Mouse (Mus musculus): ENCODE measurements at regions not wholly inside any gene's neighbourhood (a gene's known extent, or its start where the extent isn't known, plus 50 kb on each side); places are given as distances from the start of the nearest gene placed in this dataset.

DNA sequence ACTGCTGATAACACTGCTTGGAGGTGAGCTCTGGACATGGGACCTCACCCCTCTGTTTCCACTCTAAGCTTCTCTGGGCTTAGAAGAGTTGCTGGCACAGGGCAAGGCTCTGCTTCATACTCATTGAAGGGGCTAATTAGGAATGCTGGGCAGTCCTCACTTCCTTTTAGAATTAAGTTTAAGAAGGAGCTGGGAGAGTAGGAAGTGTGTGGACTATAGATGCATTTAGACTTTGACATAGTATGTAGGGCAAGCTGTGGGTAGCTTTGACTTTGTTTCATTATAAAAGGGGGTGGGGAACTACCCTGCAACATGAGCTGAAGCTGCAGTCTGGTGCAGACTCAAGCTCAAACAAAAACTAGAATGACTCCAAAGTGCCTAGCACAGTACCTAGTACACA lies 378.5 kb downstream of the Sox11 start:
- ChIA-PET CTCF (no interaction called here), POLR2A (no interaction called here)

DNA sequence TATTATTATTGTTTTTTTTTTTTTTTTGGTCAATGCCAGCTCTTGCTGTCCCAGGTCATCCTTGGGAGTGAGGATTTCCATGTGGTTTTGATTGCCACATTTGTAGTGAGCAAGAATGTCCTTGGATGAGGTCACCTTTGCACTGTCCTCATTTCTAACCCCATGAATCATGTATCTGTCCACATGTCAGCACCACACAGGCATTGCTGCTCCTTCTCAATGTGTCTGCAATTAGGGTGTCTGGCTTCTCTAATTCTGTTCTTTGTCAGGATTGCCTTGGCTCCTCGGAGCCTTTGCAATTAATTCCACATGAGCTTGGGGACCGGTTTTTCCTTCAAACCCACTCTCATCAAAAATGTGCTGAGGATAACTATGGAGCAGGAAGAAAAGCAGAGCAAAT lies 402.5 kb downstream of the Sox11 start:
- ChIA-PET POLR2A (no interaction called here), CTCF (no interaction called here)

DNA sequence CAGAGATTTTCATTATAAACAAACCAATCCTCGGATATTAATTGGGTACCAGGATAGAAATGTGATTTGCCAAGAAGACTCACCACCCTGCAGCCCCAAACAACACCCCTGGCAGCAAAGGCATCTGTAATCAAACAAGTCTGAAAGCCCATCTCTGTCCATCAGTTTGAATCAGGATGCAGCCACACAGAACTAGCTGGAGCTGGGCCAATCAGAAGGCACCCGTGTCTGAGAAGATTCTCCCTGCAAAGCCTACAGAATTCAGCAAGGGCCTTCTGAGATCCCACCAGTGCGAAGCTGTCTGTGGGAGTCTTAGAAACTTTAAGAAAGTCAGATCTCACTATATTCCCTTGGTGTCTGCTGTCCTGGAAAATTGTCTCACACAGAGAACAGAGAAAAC lies 404.5 kb downstream of the Sox11 start:
- POLR2A ChIA-PET, result no interaction called here

DNA sequence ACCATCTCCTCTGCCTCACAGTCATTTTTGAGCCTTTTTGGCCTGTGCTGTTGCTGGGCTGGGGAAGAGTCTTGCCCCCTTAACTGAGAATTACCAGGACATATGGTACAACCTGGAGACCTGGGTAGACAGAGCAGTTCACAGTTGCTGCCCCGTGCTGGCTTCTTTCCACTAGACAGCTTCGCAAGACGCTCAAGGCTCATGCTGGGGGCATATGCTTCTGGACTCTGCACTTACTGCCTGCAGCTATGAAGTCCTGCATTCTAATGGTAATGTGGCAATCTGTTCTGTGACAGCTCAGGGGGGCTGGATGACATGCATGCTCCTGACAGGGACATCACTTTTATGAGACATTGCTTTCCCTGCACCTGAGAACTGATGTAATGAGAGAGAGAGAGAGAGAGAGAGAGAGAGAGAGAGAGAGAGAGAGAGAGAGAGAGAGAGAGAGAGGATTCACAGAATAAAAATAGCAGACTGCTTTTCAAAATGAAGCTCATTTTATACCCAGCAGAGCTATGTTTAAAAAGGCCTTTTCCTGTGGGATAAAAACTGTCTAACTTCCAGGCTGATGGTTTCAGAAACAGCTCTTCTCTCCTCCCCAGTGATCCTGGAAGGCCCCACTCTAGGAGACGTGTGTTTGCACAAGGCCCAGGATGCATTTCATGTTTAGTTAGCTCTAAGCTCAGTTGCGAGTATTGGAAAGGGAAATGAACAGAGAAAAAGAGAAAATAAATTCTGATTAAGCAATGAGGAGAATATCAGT lies 405.5 kb downstream of the Sox11 start:
- CTCF ChIA-PET, result interaction anchor here in 1 of 4 experiments (0.5 kb wide), 1 partner anchor 159 kb away, joined by 3 read pairs; no protein-coding TSS in a partner anchor
- POLR2A ChIA-PET, result interaction anchor here in 3 of 4 experiments (0.6 to 1.2 kb wide), 4 partner anchors 27 to 474 kb away, joined by 3 to 4 read pairs (median 4); no protein-coding TSS in a partner anchor

More for the DNA sequence above, 404.5 kb downstream of the Sox11 start:
- CTCF ChIA-PET, result no interaction called here

DNA sequence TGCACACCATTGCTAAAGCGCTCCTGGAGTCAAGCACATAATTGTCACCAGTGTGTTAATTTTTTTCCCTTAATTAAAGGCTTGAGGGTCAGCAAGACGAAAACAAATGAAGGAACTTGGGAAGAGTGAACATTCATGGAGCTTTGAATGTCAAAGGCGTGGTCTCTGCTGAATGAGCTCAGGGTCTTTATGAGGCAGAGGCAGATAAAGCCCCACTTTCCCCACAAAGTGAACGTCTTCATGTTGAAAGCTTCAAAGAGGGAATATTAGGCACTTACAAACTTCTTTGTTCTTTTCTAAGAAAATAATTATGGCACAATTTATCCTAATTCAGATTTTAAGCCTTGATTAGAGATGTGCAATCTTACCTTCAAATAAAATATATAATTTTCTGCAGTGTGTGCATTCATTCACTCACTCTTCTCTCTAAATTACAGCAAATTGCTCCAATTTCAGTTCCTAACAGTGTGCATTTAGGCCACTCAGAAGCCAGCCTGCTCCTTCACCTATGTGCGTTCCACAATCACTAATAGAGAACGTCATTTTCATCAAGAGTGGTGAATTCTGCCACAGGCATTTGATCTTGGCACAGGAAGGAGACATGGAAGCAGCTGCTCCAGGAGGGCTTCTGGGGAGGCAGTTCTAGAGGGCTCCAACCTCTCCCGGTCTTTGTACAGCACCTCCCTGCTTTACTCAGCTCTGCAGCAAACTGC lies 412.1 kb downstream of the Sox11 start:
- ChIA-PET POLR2A (no interaction called here), CTCF (no interaction called here)

DNA sequence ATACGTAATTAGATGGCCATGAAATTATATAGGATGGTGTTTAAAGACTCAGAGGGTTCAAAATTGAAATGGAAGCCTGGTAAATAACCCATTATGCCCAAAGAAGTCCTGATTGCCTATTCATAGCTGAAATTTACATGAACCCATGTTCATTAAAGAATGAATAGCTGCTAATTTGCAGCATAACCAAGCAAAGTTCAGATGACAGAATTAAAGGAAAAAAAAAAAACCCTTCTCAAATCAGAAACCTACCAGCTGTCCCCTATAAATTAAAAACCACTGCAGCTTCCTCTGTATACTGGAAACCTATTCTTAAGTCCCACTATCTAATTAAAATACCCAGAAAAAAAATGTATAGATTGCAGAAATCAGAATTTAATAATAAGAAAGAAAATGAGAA lies 436.2 kb downstream of the Sox11 start:
- ChIA-PET CTCF (no interaction called here), POLR2A (interaction anchor here in 1 of 4 experiments (0.6 kb wide), 1 partner anchor 28 kb away, joined by 6 read pairs; no protein-coding TSS in a partner anchor)

DNA sequence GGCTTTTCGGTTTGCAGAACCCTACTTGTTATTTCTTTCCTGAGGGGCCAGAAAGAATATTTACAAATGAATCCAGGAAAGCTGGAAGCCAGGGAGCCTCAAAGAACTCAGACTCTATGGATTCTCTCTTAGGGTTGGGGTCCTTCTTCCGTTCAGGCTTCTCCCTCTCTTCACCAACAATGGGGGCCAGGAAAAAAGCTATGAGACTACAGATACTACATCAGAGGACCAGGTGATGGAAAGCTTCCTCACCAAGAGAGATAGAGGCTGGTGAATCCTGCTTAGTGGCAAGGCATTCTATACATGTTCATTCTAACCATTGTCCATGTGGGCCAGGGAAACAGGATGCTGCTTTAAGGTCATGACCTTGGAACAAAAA lies 434.9 kb downstream of the Cmpk2 start:
- ChIA-PET POLR2A (no interaction called here), CTCF (no interaction called here)

DNA sequence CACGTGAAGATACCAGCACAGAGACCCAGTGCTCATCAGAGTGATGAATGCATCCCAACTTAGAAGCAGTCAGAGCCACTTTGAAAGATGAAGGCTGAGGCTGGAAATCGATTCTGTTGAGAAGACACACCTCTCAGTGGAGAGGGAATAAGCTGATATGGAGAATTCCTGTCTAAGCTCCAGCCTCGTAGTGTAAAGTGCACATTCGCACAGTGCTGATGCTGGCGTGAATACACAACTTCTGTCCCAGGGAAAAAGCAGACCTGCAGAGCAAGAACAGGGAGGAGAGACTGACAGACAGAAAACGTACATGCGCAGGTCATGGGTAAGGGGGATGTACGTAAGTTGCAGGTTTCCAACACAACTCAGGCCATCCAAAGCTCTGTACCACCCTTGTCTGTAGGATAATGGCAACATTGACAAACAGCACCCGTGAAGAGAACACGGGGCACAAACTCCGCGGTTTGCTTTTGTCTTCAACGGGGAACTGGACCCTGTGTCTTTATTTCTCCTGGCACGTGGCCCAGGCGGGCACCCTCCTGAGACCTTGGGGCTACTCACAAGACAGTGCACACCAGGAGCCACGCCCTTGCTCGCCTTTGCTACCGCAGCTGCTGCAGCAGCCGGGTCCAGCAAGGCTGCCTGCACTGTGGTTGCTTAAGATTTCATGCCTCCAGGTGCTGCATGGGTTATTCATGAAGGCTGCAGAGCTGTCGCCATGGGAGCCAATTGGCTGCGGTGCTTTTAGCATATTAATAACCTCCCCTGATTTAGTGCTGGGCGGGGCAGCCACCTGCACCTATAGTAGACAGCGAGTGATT lies 434.3 kb downstream of the Cmpk2 start:
- POLR2A ChIA-PET, result no interaction called here
- CTCF ChIA-PET, result no interaction called here

DNA sequence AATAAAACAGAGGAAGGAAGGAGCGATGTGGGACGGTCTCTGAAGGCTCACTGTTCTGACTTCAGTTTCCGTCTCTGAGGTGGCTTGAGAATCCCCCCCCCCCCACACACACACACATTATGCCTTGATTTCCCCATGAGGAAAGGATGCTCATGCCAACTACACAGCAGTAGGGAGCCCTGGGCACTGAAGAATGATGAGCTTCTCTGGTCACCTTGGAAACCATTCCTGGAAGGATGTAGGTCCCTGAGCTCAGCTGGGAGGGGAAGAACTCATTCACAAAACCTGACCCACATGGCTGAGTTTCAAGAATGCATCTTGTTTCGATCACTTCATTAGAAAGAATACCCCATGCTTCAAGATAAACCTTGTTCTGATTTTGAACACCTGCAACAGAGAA lies 422.2 kb downstream of the Cmpk2 start:
- POLR2A ChIA-PET, result no interaction called here
- CTCF ChIA-PET, result no interaction called here

DNA sequence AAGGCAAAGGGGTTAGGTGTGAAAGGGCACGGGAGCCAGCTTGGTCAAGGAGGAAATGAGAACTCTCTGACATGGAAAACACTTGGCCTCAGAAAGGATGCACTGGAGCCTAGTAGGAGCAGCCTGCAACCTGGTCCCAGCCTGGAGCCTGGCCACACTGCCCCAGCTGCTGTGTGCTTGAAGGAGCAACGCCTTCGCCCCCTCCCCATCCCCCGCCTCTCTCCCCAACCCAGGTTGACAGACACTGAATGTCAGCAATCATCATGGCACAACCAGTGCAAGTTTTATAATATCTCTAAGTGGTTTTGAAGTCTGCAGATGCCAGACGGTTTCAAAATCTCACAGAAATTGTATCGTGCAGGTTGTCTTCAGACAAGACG lies 417.6 kb downstream of the Cmpk2 start:
- ChIA-PET POLR2A (interaction anchor here in 1 of 4 experiments (0.6 kb wide), 1 partner anchor 13 kb away, joined by 4 read pairs; no protein-coding TSS in a partner anchor), CTCF (no interaction called here)

DNA sequence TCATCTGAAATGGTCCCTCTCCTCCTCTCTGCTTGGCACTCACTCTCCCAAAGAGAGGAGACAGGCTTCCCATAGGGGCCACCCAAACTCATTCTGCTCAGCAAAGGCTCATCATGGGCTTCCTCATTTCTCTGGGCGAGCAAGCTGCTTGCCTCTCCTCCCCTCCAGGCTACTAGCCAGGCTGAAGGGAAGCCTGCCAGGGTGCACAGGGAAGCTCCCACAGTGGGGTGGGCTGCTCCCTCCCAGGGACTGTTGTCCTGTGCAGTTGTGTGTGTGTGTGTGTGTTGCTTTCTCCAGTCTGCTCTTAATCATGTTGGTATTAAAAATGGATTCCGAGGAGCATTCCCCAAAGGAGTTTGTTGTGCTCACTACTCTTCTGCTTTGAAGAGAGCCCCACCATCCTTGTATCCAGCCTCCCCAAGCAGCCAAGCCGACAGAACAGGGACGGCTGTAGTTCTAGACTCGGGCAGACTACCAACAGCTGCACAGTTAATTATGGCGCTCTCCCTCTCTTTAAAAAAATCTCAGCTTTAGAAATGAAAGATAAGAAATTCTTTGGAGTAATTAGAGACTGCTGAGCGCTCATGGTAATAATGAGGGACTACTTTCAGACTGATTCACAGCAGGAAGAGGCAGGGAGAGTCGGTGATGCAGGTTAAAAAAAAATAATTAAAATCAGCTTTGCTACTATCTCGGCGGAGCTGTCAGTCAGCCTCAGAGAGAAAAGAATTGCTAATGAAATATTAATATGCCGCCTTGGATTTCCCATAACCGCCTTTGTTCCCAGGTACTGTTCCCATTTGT lies 417.0 kb downstream of the Cmpk2 start:
- ChIA-PET POLR2A (interaction anchor here in 1 of 4 experiments (0.6 kb wide), 1 partner anchor 12 kb away, joined by 4 read pairs; no protein-coding TSS in a partner anchor), CTCF (no interaction called here)

DNA sequence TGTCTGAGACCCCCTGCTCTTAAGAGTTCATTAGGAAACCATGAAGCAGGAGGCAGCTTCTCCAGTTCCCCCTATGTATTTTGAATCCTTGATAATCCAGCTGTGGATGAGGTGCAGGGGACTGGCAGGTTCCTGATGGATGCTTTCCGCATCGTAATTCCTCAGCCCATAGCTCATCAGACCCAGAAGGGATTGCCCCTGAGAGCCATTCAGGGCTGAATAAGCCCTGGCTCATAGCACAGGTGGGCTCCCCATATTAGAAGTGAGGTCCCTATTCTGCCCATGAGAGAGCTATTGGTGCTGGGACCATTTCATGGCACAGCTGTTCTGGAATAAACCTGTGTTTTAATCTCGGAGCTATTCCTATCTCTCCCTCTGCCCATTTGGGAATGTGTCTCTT lies 416.1 kb downstream of the Cmpk2 start:
- ChIA-PET POLR2A (no interaction called here), CTCF (interaction anchor here in 1 of 4 experiments (0.6 kb wide), 1 partner anchor 28 kb away, joined by 11 read pairs; no protein-coding TSS in a partner anchor)

DNA sequence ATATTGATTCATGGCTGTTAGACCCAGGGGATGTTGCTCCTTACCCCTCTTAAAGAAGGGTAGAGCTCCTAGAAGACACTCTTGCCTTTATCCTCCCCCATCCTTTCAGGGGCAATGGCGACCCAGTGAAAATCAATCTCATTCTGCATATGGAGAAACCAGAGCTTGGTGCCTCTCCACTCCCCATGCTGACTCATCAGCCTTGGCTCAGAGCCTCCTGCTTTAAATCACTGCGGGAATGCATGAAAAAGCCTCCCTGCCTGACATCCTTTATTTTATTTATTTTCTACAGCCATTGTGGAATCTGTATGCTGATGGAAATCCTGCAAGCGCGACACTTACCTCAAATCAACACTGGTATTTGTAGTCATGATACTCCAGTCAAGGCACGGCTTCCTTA lies 415.2 kb downstream of the Cmpk2 start:
- ChIA-PET CTCF (interaction anchor here in 1 of 4 experiments (0.6 kb wide), 2 partner anchors 17 to 27 kb away, joined by 3 to 11 read pairs; no protein-coding TSS in a partner anchor), POLR2A (interaction anchor here in 1 of 4 experiments (0.5 kb wide), 1 partner anchor 554 kb away, joined by 5 read pairs; no protein-coding TSS in a partner anchor)

DNA sequence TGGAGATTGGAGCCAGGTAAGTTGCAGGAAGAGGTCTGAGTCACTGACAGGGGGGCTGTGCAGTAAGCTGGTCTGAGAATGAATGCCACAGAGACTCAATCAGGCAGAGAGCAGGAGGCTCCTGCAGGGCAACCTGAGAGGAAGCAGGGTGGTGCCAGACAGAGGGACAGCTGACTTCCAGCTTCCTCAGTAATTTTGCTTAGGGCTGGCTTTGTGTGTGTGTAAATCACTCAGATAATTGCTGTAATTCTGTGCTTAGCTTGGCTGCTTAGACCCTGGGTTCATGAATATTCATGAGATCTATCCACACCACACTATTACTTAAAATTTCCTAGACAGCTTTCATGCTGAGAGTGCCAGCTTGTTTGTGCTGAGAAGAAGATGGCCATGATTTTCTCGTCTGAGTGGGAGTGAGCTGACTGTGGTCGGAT lies 408.7 kb downstream of the Cmpk2 start:
- ChIA-PET POLR2A (interaction anchor here in 1 of 4 experiments (0.6 kb wide), 1 partner anchor 29 kb away, joined by 6 read pairs; no protein-coding TSS in a partner anchor), CTCF (no interaction called here)

DNA sequence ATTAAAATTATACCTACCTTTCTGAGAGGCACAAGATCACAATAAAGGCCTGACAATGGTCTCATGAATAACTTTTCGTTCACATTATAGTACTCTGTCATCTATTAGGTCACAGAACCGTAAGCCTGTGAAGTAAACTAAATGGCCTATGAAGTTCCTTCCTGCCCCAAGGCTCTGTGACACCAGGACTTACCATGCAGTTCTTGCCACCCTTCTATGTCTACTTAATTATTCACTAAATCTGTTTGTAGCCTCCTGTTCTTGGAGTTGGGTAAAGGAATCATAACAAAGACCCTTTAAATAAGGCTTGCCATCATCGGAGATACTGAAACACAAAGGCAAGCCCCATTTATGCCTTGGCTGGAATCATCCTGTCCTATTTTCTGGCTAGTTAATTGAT lies 408.3 kb downstream of the Cmpk2 start:
- ChIA-PET POLR2A (no interaction called here), CTCF (no interaction called here)

DNA sequence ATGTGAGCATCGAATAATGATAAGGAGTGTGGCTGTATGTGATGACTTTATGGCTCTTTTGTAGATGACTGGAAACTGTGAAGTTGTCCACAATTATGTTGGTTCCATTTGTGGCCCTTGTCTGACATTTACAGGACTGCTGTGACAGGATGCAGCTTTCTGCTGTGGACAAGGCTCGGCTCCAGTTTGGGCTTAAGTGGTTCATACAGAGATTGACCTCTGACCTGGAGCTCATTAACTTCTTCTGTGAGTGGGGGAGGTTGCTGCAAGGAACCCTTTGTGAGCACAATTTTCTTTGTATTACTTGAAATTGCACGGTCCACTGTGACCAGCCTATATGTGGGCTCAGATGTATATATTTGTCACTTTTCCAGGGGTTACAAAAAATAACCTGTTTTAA lies 403.5 kb downstream of the Cmpk2 start:
- POLR2A ChIA-PET, result no interaction called here
- CTCF ChIA-PET, result no interaction called here

DNA sequence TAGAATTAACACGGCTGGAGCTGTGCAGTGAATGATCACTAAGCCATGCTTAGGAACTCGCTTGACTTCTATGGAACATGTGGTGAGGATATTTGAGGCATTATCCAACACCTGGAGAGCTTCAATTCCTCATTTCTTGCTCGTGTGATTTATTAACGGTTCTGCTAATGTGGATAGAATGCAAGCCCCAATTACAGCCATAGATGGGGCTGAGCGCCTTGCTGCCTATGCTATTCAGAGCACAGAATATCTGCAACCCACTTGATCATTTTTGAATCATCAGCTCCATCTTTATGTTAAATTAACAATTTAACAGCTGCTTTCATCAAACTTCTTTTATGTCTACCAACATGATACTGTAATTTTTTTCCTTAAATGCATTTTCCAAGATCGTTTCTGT lies 398.7 kb downstream of the Cmpk2 start:
- CTCF ChIA-PET, result no interaction called here
- POLR2A ChIA-PET, result no interaction called here

DNA sequence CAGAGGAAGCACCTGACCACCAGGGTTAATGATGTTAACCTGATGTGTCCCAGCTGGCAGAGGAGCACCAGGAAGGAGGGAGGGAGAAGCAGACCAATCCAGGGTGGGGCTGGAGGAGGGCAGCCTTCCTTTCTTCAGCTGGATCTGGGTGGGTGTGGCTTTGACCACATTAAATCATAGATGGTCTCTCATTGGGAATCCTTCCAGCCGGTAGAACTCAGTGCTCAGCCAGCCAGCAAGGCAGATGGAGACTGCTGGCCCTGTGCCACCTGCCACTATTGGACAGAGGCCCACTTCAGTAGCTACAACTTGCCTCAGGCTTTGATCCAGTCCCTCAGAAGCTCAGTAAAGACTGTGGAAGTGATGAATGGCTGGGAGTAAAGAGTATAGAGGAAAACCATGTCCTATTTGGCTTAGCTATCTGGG lies 386.1 kb downstream of the Cmpk2 start:
- CTCF ChIA-PET, result interaction anchor here in 1 of 4 experiments (0.5 kb wide), 1 partner anchor 190 kb away, joined by 5 read pairs; no protein-coding TSS in a partner anchor
- POLR2A ChIA-PET, result no interaction called here

DNA sequence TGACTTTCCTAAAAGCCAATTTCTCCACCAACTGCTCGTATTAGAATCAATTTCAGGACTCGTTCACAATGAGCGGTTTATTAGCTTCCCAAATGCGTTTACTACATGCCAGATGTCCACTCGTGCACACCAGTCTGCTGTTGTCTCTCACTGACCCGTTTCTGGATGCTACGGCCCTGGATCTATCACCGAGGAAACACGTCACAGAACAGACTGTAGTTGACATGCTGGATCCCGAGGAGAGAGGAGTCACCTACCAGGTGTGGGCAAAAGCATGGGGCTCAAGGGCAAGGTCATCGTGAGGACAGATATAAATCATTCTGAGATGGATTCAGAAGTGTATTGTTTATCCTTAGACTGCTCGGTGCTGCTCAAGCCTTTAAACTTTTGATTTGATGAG lies 375.9 kb downstream of the Cmpk2 start:
- POLR2A ChIA-PET, result interaction anchor here in 1 of 4 experiments (0.7 kb wide), 1 partner anchor 14 kb away, joined by 3 read pairs; no protein-coding TSS in a partner anchor
- CTCF ChIA-PET, result no interaction called here
